Mouse (Mus musculus) heart, adult 2 months (tissue): Measurements from ENCODE around the gene Mthfd2. TPM values are rescaled to one million over a fixed set of nuclear protein-coding genes. Genes with fewer than 3 reads are reported as not detected.

Experiments
- DNase-seq, 2 experiments: peaks; one replicate each; pipeline ENCODE4 v3.0.0; 2021
- H3K27ac ChIP-seq: fragments of 200-600 bp; 2 replicates; pipeline ENCODE4 v1.8.1; 2022
- H3K27me3 ChIP-seq: fragments of 200-500 bp; 2 replicates; pipeline ENCODE4 v1.6.1; 2012; ENCODE audit warnings: mild to moderate bottlenecking, low read length, inconsistent platforms, mixed read lengths; ENCODE audit not compliant: control insufficient read depth, insufficient read depth
- H3K36me3 ChIP-seq: fragments of 200-500 bp; 2 replicates; pipeline ENCODE4 v1.6.1; 2012; ENCODE audit warnings: low read length, inconsistent platforms; ENCODE audit not compliant: control insufficient read depth, insufficient read depth
- H3K4me1 ChIP-seq: fragments of 200-500 bp; 2 replicates; pipeline ENCODE4 v1.6.1; 2011; ENCODE audit warnings: low read length; ENCODE audit not compliant: control insufficient read depth, insufficient read depth
- H3K4me3 ChIP-seq: fragments of 200-600 bp; 2 replicates; pipeline ENCODE4 v1.8.1; 2022
- H3K79me2 ChIP-seq: fragments of 200-500 bp; replicated peaks from 2 replicates; pipeline ENCODE4 v1.6.1; 2012; ENCODE audit warnings: mild to moderate bottlenecking, inconsistent platforms, low read length, moderate library complexity, mixed read lengths; ENCODE audit not compliant: control insufficient read depth, insufficient read depth
- H3K9ac ChIP-seq: fragments of 200-500 bp; 2 replicates; pipeline ENCODE4 v1.6.1; 2012; ENCODE audit warnings: low read depth, mild to moderate bottlenecking, control low read depth, inconsistent platforms, low read length, mixed read lengths
- CTCF ChIP-seq: fragments of 200-600 bp; IDR thresholded peaks from 2 replicates; pipeline ENCODE4 v1.8.1; 2022; ENCODE audit warnings: antibody characterized with exemption, mild to moderate bottlenecking, moderate library complexity
- EP300 ChIP-seq: fragments of 200-500 bp; IDR thresholded peaks from 2 replicates; pipeline ENCODE4 v1.6.1; 2011; ENCODE audit warnings: low read depth, low read length, control low read depth; ENCODE audit not compliant: insufficient read depth
- POLR2A ChIP-seq: fragments of 200-500 bp; IDR thresholded peaks from 2 replicates; pipeline ENCODE4 v1.6.1; 2011; ENCODE audit warnings: mild to moderate bottlenecking, low read depth, low read length, control low read depth; ENCODE audit not compliant: insufficient read depth
- WGBS: fragments of 180-500 bp; shearing (Covaris S2); methylation state at CpG from one replicate; pipeline ENCODE4 v1.1.7; 2018; 5-methylcytosine and 5-hydroxymethylcytosine counted together
- intact Hi-C: fragments of 180-260 bp; cut with DNase I; formaldehyde crosslinking; loops from one replicate; pipeline ENCODE4 v1.15.1; 2025
- long read RNA-seq: library from polyadenylated mRNA; stranded (forward); transcript quantifications from one replicate; pipeline ENCODE4 v2.0.0, GENCODE M21; 2021
- polyA plus RNA-seq: library from polyadenylated mRNA; depleted of rRNA; stranded (reverse); fragments of >200 nt; gene quantifications from 2 replicates; pipeline ENCODE4 v1.2.3, GENCODE M21; 2012; rRNA removed
- total RNA-seq, 2 experiments: library from RNA; stranded (reverse); gene quantifications; 2 replicates each; pipeline ENCODE4 v1.2.3; 2021

Mthfd2 gene
- total RNA-seq (1 to 10 TPM; 2.8 TPM), polyA plus RNA-seq (1.7 and 2.5 TPM in 2 replicates)
- long read RNA-seq, partial matches to known transcripts, result 0 of 1 reads
- long read RNA-seq, other reads (novel, unspliced or antisense), result 0 of 1 reads

- 1% methylated on average over 64 of the region's 65 CpGs for WGBS
- TF ChIP-seq CTCF (no peak), EP300 (0 out of 2 replicates have a peak, but pooled peaks have one; percentile 64), POLR2A (peak; percentile 89)
Measured at GRCm38 (mm10) chr6:83325525-83326393, at the start of gene Mthfd2, which contains the start of gene Mob1a. Gene Mthfd2, minus strand, starts transcription at chr6:83325908. Gene Mob1a, plus strand, starts transcription at chr6:83326016.

GRCm38 (mm10) chr6:83373704-83374300, 48.1 kb upstream of the Mthfd2 start:
- intact Hi-C loops, result no loop called here
- H3K27ac ChIP-seq, result peak overlapping the region; percentile 15
- 54% methylated on average over 9 of the region's 9 CpGs for WGBS
- TF ChIP-seq EP300 (no peak), POLR2A (no peak), CTCF (no peak)
- no peak for DNase-seq
- no peak overlapping the region for H3K4me3 ChIP-seq
- no peaks in the 10 kb centered on the region for H3K79me2 ChIP-seq
- H3K27me3 ChIP-seq, result no peaks in the 10 kb centered on the region
- no peaks in the 10 kb centered on the region for H3K4me1 ChIP-seq
- H3K9ac ChIP-seq, result no peak overlapping the region
- no peaks in the 10 kb centered on the region for H3K36me3 ChIP-seq

More at GRCm38 (mm10) chr6:83325525-83326393, at the start of gene Mthfd2, which contains the start of gene Mob1a:
- H3K27me3 ChIP-seq, result no peaks in the 10 kb centered on the region
- H3K4me1 ChIP-seq, result peaks cover 2% of the 10 kb centered on the region
- H3K4me3 ChIP-seq, result peak within 1 kb of the TSS; percentile 74
- H3K9ac ChIP-seq, result peak within 1 kb of the TSS; percentile 94
- H3K36me3 ChIP-seq, result peaks cover 11% of the 10 kb centered on the region
- intact Hi-C loops, result loop anchor here (1.0 to 5.0 kb wide), 2 partner anchors 24 to 203 kb away; partner anchors contain the start of genes Bola3 and Wbp1
- DNase-seq, result peak; percentile 95 to 98
- peaks cover 5% of the 10 kb centered on the region; the same call in 1 of the 2 replicates for H3K79me2 ChIP-seq
- H3K27ac ChIP-seq, result peak within 1 kb of the TSS; percentile 93

GRCm38 (mm10) chr6:83371350-83371749, 45.6 kb upstream of the Mthfd2 start:
- DNase-seq, result no peak
- Histone ChIP-seq H3K4me3 (no peak overlapping the region), H3K36me3 (no peaks in the 10 kb centered on the region), H3K79me2 (no peaks in the 10 kb centered on the region), H3K27me3 (no peaks in the 10 kb centered on the region), H3K4me1 (no peaks in the 10 kb centered on the region), H3K27ac (no peak overlapping the region), H3K9ac (no peak overlapping the region)
- intact Hi-C loops, result no loop called here
- TF ChIP-seq POLR2A (no peak), CTCF (no peak), EP300 (no peak)
- WGBS, result 89% methylated on average over 3 of the region's 3 CpGs

- Histone ChIP-seq H3K36me3 (no peaks in the 10 kb centered on the region), H3K9ac (no peak overlapping the region), H3K79me2 (no peaks in the 10 kb centered on the region), H3K4me3 (no peak overlapping the region), H3K27ac (no peak overlapping the region), H3K4me1 (no peaks in the 10 kb centered on the region), H3K27me3 (no peaks in the 10 kb centered on the region)
- intact Hi-C loops, result no loop called here
- no peak for TF ChIP-seq CTCF
- no peak for TF ChIP-seq EP300
- no peak for TF ChIP-seq POLR2A
- DNase-seq, result no peak
- WGBS, result 77% methylated on average over 21 of the region's 21 CpGs
Measured at GRCm38 (mm10) chr6:83370316-83370965, 44.7 kb upstream of the Mthfd2 start.

GRCm38 (mm10) chr6:83363075-83363474, 37.4 kb upstream of the Mthfd2 start:
- WGBS, result 84% methylated on average over 12 of the region's 12 CpGs

More at GRCm38 (mm10) chr6:83363075-83363474, 37.4 kb upstream of the Mthfd2 start:
- Histone ChIP-seq H3K36me3 (no peaks in the 10 kb centered on the region), H3K9ac (no peak overlapping the region), H3K4me1 (no peaks in the 10 kb centered on the region), H3K27ac (no peak overlapping the region), H3K79me2 (no peaks in the 10 kb centered on the region), H3K4me3 (no peak overlapping the region), H3K27me3 (no peaks in the 10 kb centered on the region)
- intact Hi-C loops, result no loop called here
- DNase-seq, result no peak
- TF ChIP-seq CTCF (no peak), POLR2A (no peak), EP300 (no peak)
